Mouse (Mus musculus) intestine, postnatal 0 days (tissue): ENCODE results near the gene Def8. TPM values are rescaled to one million over a fixed set of nuclear protein-coding genes. Genes with fewer than 3 reads are reported as not detected.

Experiments
- ATAC-seq: fragments of 200-750 bp; cut with Nextera tagmentation; 2 replicates; pipeline ENCODE4 v1.8.0; 2017; ENCODE audit warnings: mild to moderate bottlenecking, moderate TSS enrichment, moderate library complexity
- H3K27ac ChIP-seq: fragments of 300-500 bp; sonication (generic); 2 replicates; pipeline ENCODE4 v1.5.1; 2014; ENCODE audit warnings: mild to moderate bottlenecking, low read depth, low read length, moderate library complexity
- H3K27me3 ChIP-seq: fragments of 300-500 bp; sonication (generic); replicated peaks from 2 replicates; pipeline ENCODE4 v1.6.1; 2014; ENCODE audit warnings: low read length, mixed read lengths; ENCODE audit not compliant: control insufficient read depth, insufficient read depth
- H3K36me3 ChIP-seq: fragments of 300-500 bp; sonication (generic); 2 replicates; pipeline ENCODE4 v1.6.1; 2014; ENCODE audit warnings: mild to moderate bottlenecking, moderate library complexity; ENCODE audit not compliant: control insufficient read depth, insufficient read depth
- H3K4me1 ChIP-seq: fragments of 300-500 bp; sonication (generic); replicated peaks from 2 replicates; pipeline ENCODE4 v1.6.1; 2014; ENCODE audit warnings: antibody characterized with exemption, low read length, mixed read lengths; ENCODE audit not compliant: control insufficient read depth, insufficient read depth
- H3K4me2 ChIP-seq: fragments of 300-500 bp; sonication (generic); replicated peaks from 2 replicates; pipeline ENCODE4 v1.6.1; 2014; ENCODE audit warnings: low read depth, mild to moderate bottlenecking, moderate library complexity
- H3K4me3 ChIP-seq: fragments of 300-500 bp; sonication (generic); 2 replicates; pipeline ENCODE4 v1.5.1; 2014; ENCODE audit warnings: low read depth, low read length
- H3K9ac ChIP-seq: fragments of 300-500 bp; sonication (generic); 2 replicates; pipeline ENCODE4 v1.6.1; 2014; ENCODE audit warnings: mild to moderate bottlenecking, low read depth, low read length
- H3K9me3 ChIP-seq: fragments of 300-500 bp; sonication (generic); 2 replicates; pipeline ENCODE4 v1.6.1; 2016; ENCODE audit warnings: mixed run types; ENCODE audit not compliant: control insufficient read depth
- CTCF ChIP-seq: sonication (generic); IDR thresholded peaks from 2 replicates; pipeline ENCODE4 v1.5.1; 2016; ENCODE audit warnings: low read depth, mild to moderate bottlenecking, control low read depth, antibody characterized with exemption, moderate library complexity
- WGBS: fragments of 180-500 bp; shearing (Covaris S2); extraction: QIAGEN DNeasy Blood & Tissue Kit; methylation state at CpG from one replicate; pipeline ENCODE4 v1.1.7; 2014; 5-methylcytosine and 5-hydroxymethylcytosine counted together
- polyA plus RNA-seq: library from polyadenylated mRNA; unstranded; fragments of >200 nt; fragmentation: Nextera tagmentation; extraction: Ambion mirVana; gene quantifications from 2 replicates; pipeline ENCODE4 v1.2.1, GENCODE M21; 2015

Gene Def8
- polyA plus RNA-seq, 1 experiment from 2014 or later, result 18.4 TPM

DNA sequence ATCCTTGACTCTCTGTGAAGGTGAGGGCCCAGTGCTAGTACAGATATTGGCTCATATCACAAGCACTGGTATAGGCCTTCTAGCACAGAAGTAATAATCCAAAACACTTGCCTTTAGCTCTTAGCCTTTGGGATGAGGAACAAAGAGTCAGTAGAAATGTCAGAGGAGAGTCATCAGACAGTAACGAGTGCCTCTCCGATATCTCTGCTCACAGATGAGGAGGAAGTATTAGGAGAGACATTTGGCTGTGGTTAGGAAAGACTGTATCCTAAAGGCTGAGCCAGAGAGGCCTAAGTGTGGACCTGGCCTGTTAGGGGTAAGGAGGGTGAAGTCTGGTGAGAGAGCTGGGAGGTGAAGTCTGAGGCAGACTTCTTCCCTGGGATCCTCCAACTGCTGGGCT is 18.5 kb downstream of the Def8 start:
- H3K4me1 ChIP-seq, result no peaks in the 10 kb centered on the region
- no peaks in the 10 kb centered on the region for H3K27me3 ChIP-seq
- no peak overlapping the region for H3K27ac ChIP-seq
- H3K9me3 ChIP-seq, result no peaks in the 10 kb centered on the region
- H3K4me2 ChIP-seq, result no peak overlapping the region
- no peak for ATAC-seq
- no peak for TF ChIP-seq CTCF
- WGBS, result 86% methylated on average over 2 of the region's 2 CpGs
- no peak overlapping the region for H3K4me3 ChIP-seq
- no peaks in the 10 kb centered on the region for H3K36me3 ChIP-seq
- H3K9ac ChIP-seq, result no peak overlapping the region

DNA sequence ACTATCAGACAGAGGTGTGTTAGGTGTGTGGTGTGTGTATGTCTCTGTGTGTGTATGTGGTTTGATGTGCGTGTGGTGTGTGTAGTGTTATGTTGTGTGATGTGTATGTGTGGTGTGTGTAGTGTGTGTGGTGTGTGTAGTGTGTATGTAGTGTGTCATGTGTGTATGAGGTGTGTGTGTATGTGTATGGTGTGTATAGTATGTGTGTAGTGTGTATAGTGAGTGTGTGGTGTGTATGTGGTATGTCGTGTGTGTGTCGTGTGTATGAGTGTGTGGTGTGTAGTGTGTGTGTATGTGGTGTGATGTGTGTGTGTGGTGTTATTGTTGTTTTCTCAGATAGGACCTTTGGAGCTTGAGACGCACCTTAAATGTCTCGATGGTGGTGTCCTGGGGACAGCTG is 19.0 kb downstream of the Def8 start:
- Histone ChIP-seq H3K4me3 (peak overlapping the region; percentile 74; the same call in 1 of the 2 replicates), H3K27me3 (no peaks in the 10 kb centered on the region), H3K27ac (no peak overlapping the region; the same call in 1 of the 2 replicates), H3K36me3 (no peaks in the 10 kb centered on the region), H3K4me1 (no peaks in the 10 kb centered on the region), H3K9ac (no peak overlapping the region), H3K9me3 (no peaks in the 10 kb centered on the region), H3K4me2 (peak overlapping the region; percentile 73)
- WGBS, result 83% methylated on average over 5 of the region's 5 CpGs
- ATAC-seq, result no peak
- no peak for TF ChIP-seq CTCF

DNA sequence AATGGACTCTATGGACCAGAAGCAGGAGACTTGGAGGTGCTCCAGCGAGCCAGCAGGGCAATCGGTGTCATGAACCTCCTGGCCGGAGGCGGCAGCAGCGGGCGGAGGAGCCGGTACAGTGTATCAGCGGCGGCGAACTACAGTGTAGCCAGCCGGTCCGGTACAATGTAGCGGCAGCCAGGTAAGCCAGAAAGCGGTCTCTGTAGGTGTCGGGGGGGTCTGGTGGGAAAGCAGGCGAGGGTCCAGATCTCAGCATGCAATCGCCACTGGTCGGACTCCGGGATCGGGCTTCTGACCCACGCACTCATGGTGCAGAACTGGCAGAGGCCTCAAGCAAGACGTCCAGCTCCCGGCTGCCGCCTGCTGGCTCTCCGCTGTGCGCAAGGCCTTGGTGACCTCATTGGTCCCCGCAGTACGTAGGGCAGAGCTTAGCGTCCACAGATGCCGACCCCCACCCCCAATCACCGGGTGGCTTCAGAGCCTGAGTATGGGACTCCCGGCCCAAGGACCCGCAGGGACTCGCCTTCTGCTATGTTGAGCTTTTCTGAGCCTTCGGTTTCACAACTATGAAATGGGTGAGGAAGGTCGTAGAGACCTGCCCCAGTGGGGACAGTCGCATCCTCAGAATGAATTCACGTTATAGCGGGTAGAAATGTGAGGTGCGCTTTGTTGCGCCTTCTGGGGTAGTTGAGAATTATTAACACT is 19.7 kb downstream of the Def8 start:
- no peaks in the 10 kb centered on the region for H3K36me3 ChIP-seq
- peak overlapping the region; percentile 74 for H3K4me3 ChIP-seq
- peak; percentile 82 for TF ChIP-seq CTCF
- H3K27me3 ChIP-seq, result no peaks in the 10 kb centered on the region
- H3K9ac ChIP-seq, result peak overlapping the region; percentile 75
- peak overlapping the region; percentile 73 for H3K4me2 ChIP-seq
- peak overlapping the region; percentile 68 for H3K27ac ChIP-seq
- peak; percentile 86 for ATAC-seq
- under 1% methylated on average over 41 of the region's 41 CpGs for WGBS
- H3K4me1 ChIP-seq, result no peaks in the 10 kb centered on the region
- no peaks in the 10 kb centered on the region for H3K9me3 ChIP-seq

DNA sequence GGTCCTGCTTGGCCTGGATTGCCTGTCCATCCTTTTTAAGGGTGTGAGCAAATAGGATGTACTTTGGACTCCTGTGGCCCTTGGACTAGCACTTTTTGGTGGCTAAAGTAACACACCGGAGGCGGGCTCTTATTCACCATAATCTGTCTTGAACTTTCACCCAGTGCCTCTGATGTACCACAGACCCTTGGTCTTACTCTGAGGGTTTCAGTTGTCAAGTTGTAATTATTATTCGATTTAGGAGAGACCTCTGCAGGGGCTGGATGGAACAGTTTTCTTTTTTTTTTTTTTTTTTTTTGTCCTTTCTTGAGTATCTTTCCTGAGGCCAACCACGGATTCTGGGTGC is 20.2 kb downstream of the Def8 start:
- H3K4me2 ChIP-seq, result peak overlapping the region; percentile 73
- no peaks in the 10 kb centered on the region for H3K4me1 ChIP-seq
- H3K36me3 ChIP-seq, result no peaks in the 10 kb centered on the region
- peak overlapping the region; percentile 75 for H3K9ac ChIP-seq
- TF ChIP-seq CTCF, result no peak
- peak overlapping the region; percentile 74 for H3K4me3 ChIP-seq
- peak; percentile 11; the same call in 1 of the 2 replicates for ATAC-seq
- WGBS, result 8% methylated on average over 4 of the region's 4 CpGs
- H3K27me3 ChIP-seq, result no peaks in the 10 kb centered on the region
- H3K9me3 ChIP-seq, result no peaks in the 10 kb centered on the region
- peak overlapping the region; percentile 68; the same call in 1 of the 2 replicates for H3K27ac ChIP-seq

DNA sequence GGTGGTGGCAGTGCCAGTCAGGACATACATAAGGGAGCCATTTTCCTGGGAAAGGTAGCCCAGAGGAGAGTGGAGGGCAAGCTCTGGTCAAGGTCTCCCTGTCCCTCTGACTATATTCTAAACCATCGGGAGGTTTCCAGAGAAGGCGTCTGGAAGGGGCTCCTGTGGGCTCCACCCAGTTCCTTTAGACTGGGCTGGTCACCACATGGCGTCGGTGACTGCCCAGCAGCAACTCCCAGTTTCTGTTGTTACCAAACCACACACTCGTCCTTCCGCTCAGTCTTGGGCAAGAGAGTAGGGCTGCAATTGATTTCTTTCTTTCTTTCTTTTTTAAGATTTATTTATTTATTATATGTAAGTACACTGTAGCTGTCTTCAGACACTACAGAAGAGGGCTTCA is 20.8 kb downstream of the Def8 start:
- Histone ChIP-seq H3K9me3 (no peaks in the 10 kb centered on the region), H3K4me3 (no peak overlapping the region), H3K4me2 (peak overlapping the region; percentile 73; the same call in 1 of the 2 replicates), H3K27ac (no peak overlapping the region), H3K4me1 (no peaks in the 10 kb centered on the region), H3K9ac (no peak overlapping the region), H3K27me3 (no peaks in the 10 kb centered on the region), H3K36me3 (no peaks in the 10 kb centered on the region)
- WGBS, result 76% methylated on average over 6 of the region's 6 CpGs
- no peak for TF ChIP-seq CTCF
- ATAC-seq, result no peak

DNA sequence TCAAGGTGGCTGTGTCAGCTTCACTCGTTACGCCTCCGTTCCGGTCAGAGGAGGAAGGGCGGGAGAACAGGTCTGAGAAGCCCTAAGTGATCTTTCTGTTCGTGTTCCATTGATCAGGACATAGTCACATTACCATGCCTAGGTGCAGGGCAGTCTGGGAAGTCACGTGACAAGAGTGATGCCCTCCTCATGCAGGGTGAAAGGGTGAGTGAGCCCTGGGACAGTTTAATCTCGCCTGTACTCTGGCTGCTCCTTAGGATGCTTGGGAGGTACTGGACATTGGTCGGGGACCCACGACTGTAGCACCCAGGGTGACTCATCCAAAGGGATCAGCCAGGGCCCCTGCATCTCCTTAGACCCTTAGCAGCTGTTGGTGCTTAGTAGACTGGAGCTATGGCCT is 22.7 kb downstream of the Def8 start:
- Histone ChIP-seq H3K9ac (no peak overlapping the region), H3K27ac (no peak overlapping the region), H3K27me3 (no peaks in the 10 kb centered on the region), H3K9me3 (no peaks in the 10 kb centered on the region), H3K4me1 (no peaks in the 10 kb centered on the region), H3K4me2 (no peak overlapping the region), H3K4me3 (no peak overlapping the region), H3K36me3 (no peaks in the 10 kb centered on the region)
- TF ChIP-seq CTCF, result no peak
- ATAC-seq, result peak; percentile 66
- WGBS, result 70% methylated on average over 10 of the region's 10 CpGs
